Mouse (Mus musculus) heart, postnatal 10 days (tissue): Measurements from ENCODE around the gene Prph. TPM values are rescaled to one million over a fixed set of nuclear protein-coding genes. Genes with fewer than 3 reads are reported as not detected.
"Not testable (repeated sequence)": the region's sequence is repeated elsewhere in the genome, so short reads cannot be mapped to it uniquely, and the experiment has no call there.

Experiments used
- DNase-seq, 2 experiments: peaks; one replicate each; pipeline ENCODE4 v3.0.0; 2021
- intact Hi-C: fragments of 180-260 bp; cut with DNase I; formaldehyde crosslinking; loops from one replicate; pipeline ENCODE4 v1.15.1; 2025
- total RNA-seq, 2 experiments: library from RNA; stranded (reverse); gene quantifications; 2 replicates each; pipeline ENCODE4 v1.2.3; 2021

The Prph gene
- total RNA-seq, 2 experiments from 2014 or later = 0.27 to 0.53 TPM

DNA sequence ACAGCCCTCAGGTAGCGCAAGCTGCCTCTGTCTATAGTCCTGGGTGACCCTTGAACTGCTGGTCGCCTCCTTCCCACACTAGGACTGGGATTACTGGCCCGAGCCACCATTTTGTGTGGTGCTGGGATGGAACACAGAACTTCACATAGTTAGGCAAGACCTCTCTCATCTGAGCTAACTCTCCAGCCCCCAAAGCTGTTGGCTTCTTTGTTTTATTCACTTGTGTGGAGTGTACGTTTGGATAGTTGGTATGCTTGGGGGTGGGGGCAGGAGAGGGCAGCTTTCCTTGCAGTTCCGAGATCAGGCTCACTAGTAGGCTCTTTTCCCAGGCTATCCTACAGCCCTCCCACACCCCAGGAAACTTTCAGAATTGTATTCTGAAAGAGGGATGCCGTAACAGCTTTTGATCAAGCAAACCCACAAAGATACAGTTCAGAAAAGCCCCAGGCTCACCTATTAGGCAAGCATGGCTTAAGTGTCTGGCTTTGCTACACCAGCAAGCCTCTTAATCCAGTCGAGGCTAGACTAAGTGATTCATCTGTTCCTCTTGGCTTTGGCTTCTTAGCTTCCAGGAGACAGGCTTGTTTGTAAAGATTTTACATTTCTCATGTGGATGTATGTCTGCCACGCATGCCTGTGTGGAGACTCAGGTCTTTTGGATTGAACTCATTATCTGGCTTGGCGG is 22.8 kb upstream of the Prph start:
- intact Hi-C loops = no loop called here
- no peak for DNase-seq

DNA sequence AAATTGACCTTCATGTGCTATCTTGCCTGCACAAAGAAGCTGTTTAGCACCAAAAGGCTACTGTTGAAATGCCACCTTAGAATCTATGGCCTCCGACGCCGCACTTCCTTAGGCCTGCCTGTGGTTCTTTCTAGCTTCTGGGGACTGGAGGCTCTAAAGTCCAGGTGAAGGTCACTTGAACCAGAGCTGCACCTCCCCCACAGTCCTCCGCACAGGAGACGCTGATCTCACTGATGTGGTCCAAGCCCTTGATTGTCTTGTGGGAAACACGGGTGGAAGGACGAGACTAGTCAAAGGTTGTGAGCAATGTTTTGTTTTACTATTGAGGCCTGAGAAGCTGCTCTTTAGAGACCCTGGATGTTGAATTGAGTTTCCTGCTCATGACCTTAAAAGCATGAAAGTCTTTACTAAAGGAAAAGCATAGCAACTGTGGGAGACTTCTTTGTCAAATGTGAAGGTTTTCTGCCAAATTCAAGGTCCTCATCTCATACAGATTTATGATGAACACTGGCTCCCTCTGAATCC is 22.2 kb upstream of the Prph start:
- intact Hi-C loops = no loop called here
- no peak for DNase-seq

DNA sequence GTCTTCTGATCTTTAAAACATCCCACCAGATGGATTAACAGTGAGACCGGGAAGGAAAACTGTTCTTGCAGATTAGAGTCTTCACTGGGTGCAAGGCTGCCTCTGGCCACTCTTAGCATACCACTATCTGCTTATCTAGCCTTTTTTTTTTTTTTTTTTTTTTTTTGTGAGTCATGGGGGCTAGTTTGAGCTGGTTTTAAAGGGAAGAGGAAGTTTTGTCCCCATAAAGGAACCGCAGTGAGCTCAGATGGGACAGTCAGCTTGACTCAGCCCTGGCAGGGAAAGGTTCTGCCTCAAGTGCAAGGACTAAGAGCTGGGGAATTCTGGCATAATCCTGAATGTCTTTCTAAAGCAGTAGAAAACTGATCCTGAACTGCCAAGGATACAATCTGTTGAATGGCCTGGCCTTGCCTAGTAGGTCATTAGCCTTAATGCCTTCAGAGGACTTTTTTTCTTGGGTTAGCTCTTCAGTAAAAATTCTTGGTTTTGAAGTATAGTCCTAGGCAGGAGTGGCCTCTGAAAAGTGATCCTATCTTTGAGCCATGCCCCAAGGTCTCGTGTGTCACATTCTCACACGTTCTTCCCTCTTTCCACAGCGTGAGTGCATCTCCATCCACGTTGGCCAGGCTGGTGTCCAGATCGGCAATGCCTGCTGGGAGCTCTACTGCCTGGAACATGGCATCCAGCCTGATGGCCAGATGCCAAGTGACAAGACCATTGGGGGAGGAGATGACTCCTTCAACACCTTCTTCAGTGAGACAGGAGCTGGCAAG is 21.3 kb upstream of the Prph start:
- intact Hi-C loops = no loop called here
- DNase-seq = no peak

DNA sequence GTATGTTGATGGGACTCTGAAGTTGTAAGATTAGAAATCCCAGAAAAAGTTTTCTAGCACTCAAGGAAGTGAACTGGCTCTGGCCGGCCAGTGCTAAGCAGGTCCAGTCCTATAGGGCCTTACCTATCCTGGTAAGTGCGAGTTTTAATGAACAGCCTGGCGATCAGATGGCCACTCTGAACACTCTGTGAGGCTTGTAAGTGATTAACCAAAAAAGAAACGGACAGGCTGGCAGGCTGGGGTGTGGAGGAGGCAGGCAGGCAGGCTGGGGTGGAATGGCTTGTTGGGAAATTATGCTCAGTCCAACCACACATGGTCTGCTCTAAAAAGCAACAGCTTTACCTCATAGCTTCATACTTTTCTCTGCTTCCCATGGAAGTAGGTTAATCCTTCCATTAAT is 19.5 kb upstream of the Prph start:
- DNase-seq = no peak
- intact Hi-C loops = no loop called here

DNA sequence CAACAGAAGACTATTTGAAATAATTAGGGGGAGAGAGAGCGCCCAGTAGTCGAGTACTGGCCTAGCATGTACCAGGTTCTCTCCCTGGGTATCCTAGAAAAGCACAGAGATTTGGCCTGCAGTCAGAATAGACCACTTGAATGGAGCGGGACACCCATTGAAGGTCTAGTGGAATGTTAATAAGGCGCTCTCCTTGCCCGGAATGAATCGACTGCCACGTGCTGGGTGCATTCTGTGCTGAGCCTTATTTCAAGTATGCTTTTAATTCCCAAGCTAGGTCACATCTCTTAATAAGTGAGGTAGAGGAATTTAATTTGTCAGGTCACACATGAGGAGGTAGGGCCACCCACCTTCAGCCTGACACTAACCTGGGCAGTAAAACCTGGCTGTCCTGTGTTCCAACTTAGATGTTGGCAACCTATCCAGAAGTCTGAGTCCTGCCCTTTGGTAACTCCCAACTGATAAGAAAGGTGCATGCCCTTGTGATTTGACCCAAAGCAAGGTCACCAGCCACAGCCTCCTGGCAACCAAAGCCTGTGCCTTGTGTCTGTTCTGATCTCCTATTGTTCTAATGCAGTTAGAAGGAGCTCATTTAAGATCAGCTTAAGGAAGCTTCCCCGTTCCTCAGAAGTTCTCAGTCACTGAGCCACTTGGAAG is 18.6 kb upstream of the Prph start:
- peak; percentile 63 to 72 for DNase-seq
- intact Hi-C loops = no loop called here

GRCm38 (mm10) chr15:99038025-99038424 is 16.9 kb upstream of the Prph start:
- intact Hi-C loops = no loop called here
- DNase-seq = no peak

- intact Hi-C loops = no loop called here
- no peak for DNase-seq
Measured at GRCm38 (mm10) chr15:99038797-99039196, 16.2 kb upstream of the Prph start.

DNA sequence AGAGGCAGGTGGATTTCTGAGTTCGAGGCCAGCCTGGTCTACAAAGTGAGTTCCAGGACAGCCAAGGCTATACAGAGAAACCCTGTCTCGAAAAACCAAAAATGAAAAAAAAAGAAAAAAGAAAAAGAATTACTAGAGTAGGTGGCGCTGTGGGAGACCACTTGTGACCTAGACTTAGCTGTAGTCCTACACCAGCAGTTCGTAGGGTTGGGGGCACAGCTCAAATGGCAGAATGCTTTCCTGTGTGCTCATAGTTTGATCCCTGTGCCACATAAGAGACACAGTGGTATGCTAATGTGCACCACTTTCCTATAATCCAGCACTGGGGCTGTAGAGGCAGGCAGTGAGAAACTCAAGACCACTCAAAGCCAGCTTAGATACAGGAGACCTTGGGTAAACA is 15.7 kb upstream of the Prph start:
- no peak for DNase-seq
- intact Hi-C loops = no loop called here

DNA sequence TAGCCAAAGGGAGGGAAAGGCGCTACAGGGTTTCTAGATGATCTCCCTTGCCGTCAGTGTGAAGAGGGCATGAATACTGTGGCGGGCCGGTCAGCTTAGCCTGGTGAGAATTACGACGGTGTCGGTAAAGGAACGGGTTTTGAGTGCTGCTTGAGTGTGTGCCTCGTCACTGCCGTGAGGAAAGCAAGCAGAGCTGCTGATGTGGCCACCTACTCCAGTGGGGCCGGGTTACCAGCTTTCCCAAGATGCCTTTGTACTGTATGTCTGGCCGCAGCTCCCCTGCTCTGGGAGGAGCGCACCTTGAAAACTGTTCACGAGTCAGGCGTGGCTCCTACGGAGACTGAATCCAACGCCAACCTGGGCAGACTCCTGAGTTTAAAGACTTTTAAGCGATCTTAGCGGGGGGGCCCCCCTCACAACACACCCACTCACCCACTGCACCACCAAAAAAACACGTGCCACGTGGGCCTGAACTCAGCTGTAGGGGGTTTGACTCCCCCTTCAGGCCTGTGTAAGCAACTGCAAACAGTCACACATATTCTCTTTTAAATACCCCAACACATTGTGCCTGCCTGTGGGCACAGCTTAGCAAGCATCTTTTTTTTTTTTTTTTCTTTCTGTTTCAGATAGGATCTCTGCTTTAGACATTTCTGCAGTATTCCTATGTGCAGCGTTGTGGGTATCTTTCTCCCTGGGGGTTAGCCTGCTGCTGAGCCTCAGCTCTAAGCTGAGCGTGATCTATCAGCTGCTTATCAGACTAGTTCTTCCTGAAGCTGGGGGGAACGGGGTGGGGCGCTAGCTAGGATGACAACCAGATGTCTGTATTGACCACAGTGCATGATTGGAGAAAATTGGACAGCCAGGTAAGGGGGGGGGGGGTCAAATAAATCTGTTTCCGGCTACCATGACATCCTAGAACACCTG is 14.7 kb upstream of the Prph start:
- no peak for DNase-seq
- intact Hi-C loops = no loop called here

DNA sequence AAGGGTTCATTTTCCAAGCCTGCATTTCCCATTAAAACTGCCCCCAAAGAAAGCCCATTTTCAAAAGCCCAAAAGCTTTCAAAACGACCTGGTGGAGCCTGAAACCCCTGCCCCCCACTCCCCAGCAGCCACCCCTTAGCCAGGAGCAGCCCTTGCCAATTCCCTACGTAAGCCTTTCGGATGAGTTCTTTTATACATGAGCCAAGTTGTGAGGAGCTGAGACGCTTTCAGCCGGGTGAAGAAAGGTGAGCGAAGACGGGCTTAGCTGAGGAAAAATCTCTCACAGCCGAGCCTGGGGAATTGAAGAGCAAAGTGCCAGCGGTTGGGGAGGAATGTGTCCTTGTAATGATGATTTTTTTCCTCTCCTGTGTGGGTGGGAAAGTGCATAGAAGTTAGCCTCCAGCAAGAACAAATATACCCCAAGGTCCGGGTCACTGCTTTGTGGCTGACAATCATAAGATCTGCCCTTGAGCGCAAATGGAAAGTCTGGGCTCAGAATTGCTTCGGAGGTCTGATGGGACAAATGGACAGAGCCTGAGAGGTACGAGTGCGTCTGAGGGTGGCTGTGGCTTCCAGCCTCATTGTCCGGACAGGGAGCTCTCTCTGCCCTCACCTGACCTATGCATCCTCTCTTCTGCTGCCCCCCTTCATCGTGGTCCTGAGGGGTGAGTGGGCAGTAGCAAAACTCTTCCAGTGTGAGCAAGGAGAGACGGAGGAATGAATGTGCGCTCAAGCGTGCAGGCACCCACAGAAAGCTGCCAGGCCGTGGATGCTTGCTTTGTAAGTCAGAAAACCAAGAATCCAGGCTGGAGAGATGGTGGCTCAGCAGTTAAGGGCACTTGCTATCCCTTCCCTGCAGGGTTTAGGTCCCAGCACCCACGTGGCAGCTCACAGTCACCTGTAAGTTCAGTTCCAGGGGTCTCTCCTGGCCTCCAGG is 13.8 kb upstream of the Prph start:
- no peak for DNase-seq
- intact Hi-C loops = no loop called here

GRCm38 (mm10) chr15:99042334-99042733 is 12.6 kb upstream of the Prph start:
- intact Hi-C loops = no loop called here

DNA sequence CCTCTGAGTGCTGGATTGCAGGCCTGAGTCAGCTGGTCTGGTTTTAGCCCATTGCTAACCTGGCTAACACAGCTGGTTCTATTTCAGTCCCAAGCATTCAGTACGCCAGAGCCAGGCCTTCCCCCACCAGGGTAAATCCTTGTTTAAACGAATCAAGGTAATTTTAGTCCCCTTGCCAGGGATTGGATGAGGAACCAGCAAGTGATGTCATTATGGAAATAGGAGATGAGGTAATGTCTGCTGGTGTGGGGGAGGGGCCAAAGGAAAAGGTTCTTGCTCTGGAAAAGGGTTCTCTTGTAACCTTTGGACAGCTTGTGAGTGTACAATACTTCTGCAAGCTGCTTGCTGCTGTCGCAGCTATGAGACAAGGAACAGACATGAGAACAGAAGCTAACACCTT is 10.1 kb upstream of the Prph start:
- peak in 1 of 2 experiments; percentile 48 for DNase-seq
- intact Hi-C loops = no loop called here

More at GRCm38 (mm10) chr15:99042334-99042733, 12.6 kb upstream of the Prph start:
- no peak for DNase-seq

- intact Hi-C loops, DNase-seq: not testable (repeated sequence)
Measured at GRCm38 (mm10) chr15:99045734-99046133, 9.2 kb upstream of the Prph start.

GRCm38 (mm10) chr15:99049473-99050253 is 5.3 kb upstream of the Prph start:
- peak; percentile 57 to 72 for DNase-seq
- intact Hi-C loops = loop anchor here (2.0 kb wide), 1 partner anchor 149 kb away; no protein-coding TSS in a partner anchor

- no peak for DNase-seq
- intact Hi-C loops = no loop called here
Measured at GRCm38 (mm10) chr15:99053373-99053772, 1.6 kb upstream of the Prph start.

- DNase-seq = peak in 1 of 2 experiments; percentile 52
- intact Hi-C loops = loop anchor here (5.0 kb wide), 1 partner anchor 33 kb away; no protein-coding TSS in a partner anchor
Measured at GRCm38 (mm10) chr15:99055511-99055961, 562 bp downstream of the Prph start.

DNA sequence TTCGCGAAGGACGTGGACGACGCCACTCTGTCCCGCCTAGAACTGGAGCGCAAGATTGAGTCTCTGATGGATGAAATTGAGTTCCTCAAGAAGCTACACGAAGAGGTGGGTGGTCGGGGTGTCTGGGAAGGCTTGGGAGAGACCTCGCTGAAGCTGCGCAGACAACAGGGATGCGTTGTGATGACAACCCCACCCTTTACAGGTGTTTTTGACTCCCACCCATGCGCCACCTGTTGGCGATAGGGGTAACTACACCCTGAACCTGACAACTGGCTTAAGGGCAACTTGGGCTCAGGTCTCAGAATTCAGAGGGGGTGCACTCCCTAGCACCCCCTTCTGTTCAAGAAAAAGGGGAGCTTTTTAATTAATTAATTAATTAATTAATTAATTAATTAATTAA is 1.4 kb downstream of the Prph start:
- intact Hi-C loops = loop anchor here (5.0 kb wide), 1 partner anchor 34 kb away; no protein-coding TSS in a partner anchor
- peak in 1 of 2 experiments; percentile 55 for DNase-seq

- intact Hi-C loops = no loop called here
- DNase-seq = no peak
Measured at GRCm38 (mm10) chr15:99065557-99066165, 10.7 kb downstream of the Prph start.
